Mouse (Mus musculus) heart, postnatal 25 days (tissue): ENCODE data around the gene Klkb1. TPM values are rescaled to one million over a fixed set of nuclear protein-coding genes. Genes with fewer than 3 reads are reported as not detected.
A peak's percentile ranks its signal among the peaks of the same experiment; 100 is the strongest.
"Not testable (repeated sequence)": the region's sequence is repeated elsewhere in the genome, so short reads cannot be mapped to it uniquely, and the experiment has no call there.

ENCODE experiments used
- DNase-seq: peaks from one replicate; pipeline ENCODE4 v3.0.0; 2022; ENCODE audit warnings: low spot score
- intact Hi-C: fragments of 180-260 bp; cut with DNase I; formaldehyde crosslinking; loops from one replicate; pipeline ENCODE4 v1.15.1; 2025
- total RNA-seq, 2 experiments: library from RNA; stranded (reverse); gene quantifications; 2 replicates each; pipeline ENCODE4 v1.2.3; 2021

The Klkb1 gene
- not detected for total RNA-seq

- intact Hi-C loops = no loop called here
- no peak for DNase-seq
Measured at GRCm38 (mm10) chr8:45294687-45295086, at the start of gene Klkb1. Klkb1 (minus strand) TSS chr8:45294859.

- DNase-seq = no peak
- intact Hi-C loops = no loop called here
Measured at GRCm38 (mm10) chr8:45344298-45344697, 49.6 kb upstream of the Klkb1 start.

GRCm38 (mm10) chr8:45341630-45342628 is 47.3 kb upstream of the Klkb1 start:
- intact Hi-C loops = no loop called here
- DNase-seq = no peak

- intact Hi-C loops = no loop called here
- DNase-seq = no peak
Measured at GRCm38 (mm10) chr8:45333493-45333892, 38.8 kb upstream of the Klkb1 start.

- DNase-seq = peak; percentile 57
- intact Hi-C loops = no loop called here
Measured at GRCm38 (mm10) chr8:45332685-45333409, 38.2 kb upstream of the Klkb1 start, which contains the start of gene Cyp4v3. Cyp4v3 (minus strand) TSS chr8:45333216.

GRCm38 (mm10) chr8:45330856-45331255 is 36.2 kb upstream of the Klkb1 start:
- no peak for DNase-seq
- intact Hi-C loops = no loop called here

GRCm38 (mm10) chr8:45329206-45329980 is 34.7 kb upstream of the Klkb1 start:
- no peak for DNase-seq
- intact Hi-C loops = no loop called here

- intact Hi-C loops, DNase-seq: not testable (repeated sequence)
Measured at GRCm38 (mm10) chr8:45327076-45327475, 32.4 kb upstream of the Klkb1 start.

- intact Hi-C loops = no loop called here
- no peak for DNase-seq
Measured at GRCm38 (mm10) chr8:45324151-45324550, 29.5 kb upstream of the Klkb1 start.

- DNase-seq = no peak
Measured at GRCm38 (mm10) chr8:45321365-45321764, 26.7 kb upstream of the Klkb1 start.

GRCm38 (mm10) chr8:45320930-45321329 is 26.3 kb upstream of the Klkb1 start:
- intact Hi-C loops = no loop called here
- DNase-seq = no peak

More at GRCm38 (mm10) chr8:45321365-45321764, 26.7 kb upstream of the Klkb1 start:
- intact Hi-C loops = no loop called here

GRCm38 (mm10) chr8:45310967-45311366 is 16.3 kb upstream of the Klkb1 start:
- DNase-seq = no peak
- intact Hi-C loops = no loop called here

GRCm38 (mm10) chr8:45308366-45308765 is 13.7 kb upstream of the Klkb1 start, which contains the start of gene Gm45753:
Gm45753 (minus strand) TSS chr8:45308466.
- DNase-seq = no peak
- intact Hi-C loops = no loop called here

- no peak for DNase-seq
- intact Hi-C loops = no loop called here
Measured at GRCm38 (mm10) chr8:45305479-45305878, 10.8 kb upstream of the Klkb1 start.

GRCm38 (mm10) chr8:45304354-45304753 is 9.7 kb upstream of the Klkb1 start:
- intact Hi-C loops = no loop called here
- DNase-seq = no peak

- DNase-seq = no peak
- intact Hi-C loops = no loop called here
Measured at GRCm38 (mm10) chr8:45302390-45302789, 7.7 kb upstream of the Klkb1 start.

GRCm38 (mm10) chr8:45295276-45295675 is 617 bp upstream of the Klkb1 start:
- intact Hi-C loops = no loop called here

GRCm38 (mm10) chr8:45291790-45292189 is 2.9 kb downstream of the Klkb1 start:
- no peak for DNase-seq

More at GRCm38 (mm10) chr8:45295276-45295675, 617 bp upstream of the Klkb1 start:
- DNase-seq = no peak

GRCm38 (mm10) chr8:45281630-45282029 is 13.0 kb downstream of the Klkb1 start:
- intact Hi-C loops = no loop called here
- DNase-seq = no peak

More at GRCm38 (mm10) chr8:45291790-45292189, 2.9 kb downstream of the Klkb1 start:
- intact Hi-C loops = no loop called here

GRCm38 (mm10) chr8:45277453-45277852 is 17.2 kb downstream of the Klkb1 start:
- no peak for DNase-seq

More at GRCm38 (mm10) chr8:45277453-45277852, 17.2 kb downstream of the Klkb1 start:
- intact Hi-C loops = no loop called here
